Mouse (Mus musculus) midbrain, embryonic 10.5 days (tissue): Measurements from ENCODE around the gene Mob3b. TPM values are rescaled to one million over a fixed set of nuclear protein-coding genes. Genes with fewer than 3 reads are reported as not detected.
A peak's percentile ranks its signal among the peaks of the same experiment; 100 is the strongest.

Source experiments
- DNase-seq: peaks from one replicate; pipeline ENCODE4 v3.0.0-alpha.2; 2017; ENCODE audit warnings: low spot score
- H3K27ac ChIP-seq: fragments of 300-500 bp; sonication (generic); replicated peaks from 2 replicates; pipeline ENCODE4 v1.5.1; 2016; ENCODE audit warnings: mild to moderate bottlenecking
- H3K27me3 ChIP-seq: fragments of 300-500 bp; sonication (generic); 2 replicates; pipeline ENCODE4 v1.6.1; 2016; ENCODE audit warnings: low read depth, mild to moderate bottlenecking; ENCODE audit not compliant: poor library complexity, severe bottlenecking
- H3K36me3 ChIP-seq: fragments of 300-500 bp; sonication (generic); 2 replicates; pipeline ENCODE4 v1.6.1; 2016; ENCODE audit warnings: mild to moderate bottlenecking, moderate library complexity
- H3K4me1 ChIP-seq: fragments of 300-500 bp; sonication (generic); 2 replicates; pipeline ENCODE4 v1.6.1; 2016
- H3K4me3 ChIP-seq: fragments of 300-500 bp; sonication (generic); 2 replicates; pipeline ENCODE4 v1.5.1; 2016; ENCODE audit warnings: mild to moderate bottlenecking, moderate library complexity
- H3K9me3 ChIP-seq: fragments of 300-500 bp; sonication (generic); replicated peaks from 2 replicates; pipeline ENCODE4 v1.6.1; 2016; ENCODE audit warnings: mild to moderate bottlenecking
- WGBS: fragments of 180-500 bp; shearing (Covaris S2); methylation state at CpG from one replicate; pipeline ENCODE4 v1.1.7; 2016; 5-methylcytosine and 5-hydroxymethylcytosine counted together
- polyA plus RNA-seq: library from polyadenylated mRNA; unstranded; fragments of >200 nt; fragmentation: Nextera tagmentation; extraction: Ambion mirVana; gene quantifications from 2 replicates; pipeline ENCODE4 v1.2.1, GENCODE M21; 2016

Gene Mob3b
- polyA plus RNA-seq, 1 experiment from 2014 or later = 19.8 TPM

- Histone ChIP-seq H3K27me3 (no peaks in the 10 kb centered on the region), H3K4me3 (no peak overlapping the region), H3K9me3 (no peaks in the 10 kb centered on the region), H3K4me1 (no peaks in the 10 kb centered on the region), H3K27ac (no peak overlapping the region), H3K36me3 (0 out of 2 replicates have a peak, but pooled peaks cover 4% of the 10 kb centered on the region)
- WGBS = 87% methylated on average over 2 of the region's 2 CpGs
- no peak for DNase-seq
These were observed 119.5 kb downstream of the Mob3b start for GRCm38 (mm10) chr4:35037824-35038223.

GRCm38 (mm10) chr4:35034504-35035290 lies 122.6 kb downstream of the Mob3b start:
- Histone ChIP-seq H3K4me1 (no peaks in the 10 kb centered on the region), H3K27ac (no peak overlapping the region), H3K27me3 (no peaks in the 10 kb centered on the region), H3K4me3 (no peak overlapping the region), H3K9me3 (no peaks in the 10 kb centered on the region), H3K36me3 (0 out of 2 replicates have a peak, but pooled peaks cover 2% of the 10 kb centered on the region)
- no peak for DNase-seq
- 58% methylated on average over 18 of the region's 18 CpGs for WGBS

GRCm38 (mm10) chr4:35032758-35033157 lies 124.5 kb downstream of the Mob3b start:
- WGBS = 83% methylated on average over 3 of the region's 3 CpGs
- H3K9me3 ChIP-seq = peaks cover 8% of the 10 kb centered on the region; the same call in 1 of the 2 replicates
- H3K36me3 ChIP-seq = 0 out of 2 replicates have a peak, but pooled peaks cover 4% of the 10 kb centered on the region
- no peaks in the 10 kb centered on the region for H3K4me1 ChIP-seq
- H3K27ac ChIP-seq = no peak overlapping the region
- no peak for DNase-seq
- no peak overlapping the region for H3K4me3 ChIP-seq
- no peaks in the 10 kb centered on the region for H3K27me3 ChIP-seq

GRCm38 (mm10) chr4:35031623-35032022 lies 125.7 kb downstream of the Mob3b start:
- 0 out of 2 replicates have a peak, but pooled peaks cover 4% of the 10 kb centered on the region for H3K36me3 ChIP-seq
- DNase-seq = no peak
- H3K27ac ChIP-seq = no peak overlapping the region
- H3K27me3 ChIP-seq = no peaks in the 10 kb centered on the region
- WGBS = 67% methylated on average over 3 of the region's 3 CpGs
- H3K9me3 ChIP-seq = peaks cover 8% of the 10 kb centered on the region; the same call in 1 of the 2 replicates
- H3K4me1 ChIP-seq = no peaks in the 10 kb centered on the region
- no peak overlapping the region for H3K4me3 ChIP-seq

GRCm38 (mm10) chr4:35031141-35031540 lies 126.1 kb downstream of the Mob3b start:
- H3K36me3 ChIP-seq = 0 out of 2 replicates have a peak, but pooled peaks cover 4% of the 10 kb centered on the region
- no peaks in the 10 kb centered on the region for H3K4me1 ChIP-seq
- DNase-seq = no peak
- H3K27ac ChIP-seq = no peak overlapping the region
- H3K4me3 ChIP-seq = no peak overlapping the region
- 82% methylated on average over 5 of the region's 5 CpGs for WGBS
- H3K9me3 ChIP-seq = peaks cover 8% of the 10 kb centered on the region; the same call in 1 of the 2 replicates
- no peaks in the 10 kb centered on the region for H3K27me3 ChIP-seq

- Histone ChIP-seq H3K27me3 (no peaks in the 10 kb centered on the region), H3K36me3 (peaks cover 4% of the 10 kb centered on the region), H3K9me3 (no peaks in the 10 kb centered on the region), H3K4me3 (no peak overlapping the region), H3K27ac (no peak overlapping the region), H3K4me1 (peaks cover under 1% of the 10 kb centered on the region; the same call in 1 of the 2 replicates)
- WGBS = 91% methylated on average over 1 of the region's 1 CpGs
- no peak for DNase-seq
These were observed 138.9 kb downstream of the Mob3b start for GRCm38 (mm10) chr4:35018416-35018815.

GRCm38 (mm10) chr4:35012401-35013307 lies 144.6 kb downstream of the Mob3b start:
- Histone ChIP-seq H3K27me3 (no peaks in the 10 kb centered on the region), H3K4me3 (no peak overlapping the region), H3K4me1 (peaks cover 17% of the 10 kb centered on the region), H3K27ac (peak overlapping the region; percentile 23; the same call in 1 of the 2 replicates), H3K36me3 (peaks cover 4% of the 10 kb centered on the region), H3K9me3 (no peaks in the 10 kb centered on the region)
- 27% methylated on average over 10 of the region's 10 CpGs for WGBS
- no peak for DNase-seq

- WGBS = 72% methylated on average over 11 of the region's 11 CpGs
- Histone ChIP-seq H3K4me3 (no peak overlapping the region), H3K4me1 (peaks cover 9% of the 10 kb centered on the region; the same call in 1 of the 2 replicates), H3K36me3 (no peaks in the 10 kb centered on the region), H3K27me3 (no peaks in the 10 kb centered on the region), H3K9me3 (no peaks in the 10 kb centered on the region), H3K27ac (no peak overlapping the region)
- DNase-seq = no peak
These were observed 150.6 kb downstream of the Mob3b start for GRCm38 (mm10) chr4:35006541-35007260.

- H3K27me3 ChIP-seq = no peaks in the 10 kb centered on the region
- peaks cover 9% of the 10 kb centered on the region; the same call in 1 of the 2 replicates for H3K4me1 ChIP-seq
- H3K36me3 ChIP-seq = no peaks in the 10 kb centered on the region
- 89% methylated on average over 6 of the region's 6 CpGs for WGBS
- H3K9me3 ChIP-seq = no peaks in the 10 kb centered on the region
- no peak overlapping the region for H3K4me3 ChIP-seq
- H3K27ac ChIP-seq = no peak overlapping the region
- DNase-seq = no peak
These were observed 151.2 kb downstream of the Mob3b start for GRCm38 (mm10) chr4:35006056-35006455.

GRCm38 (mm10) chr4:35005068-35005769 lies 152.1 kb downstream of the Mob3b start:
- Histone ChIP-seq H3K27ac (no peak overlapping the region), H3K27me3 (no peaks in the 10 kb centered on the region), H3K36me3 (no peaks in the 10 kb centered on the region), H3K4me1 (peaks cover 9% of the 10 kb centered on the region; the same call in 1 of the 2 replicates), H3K9me3 (no peaks in the 10 kb centered on the region), H3K4me3 (no peak overlapping the region)
- WGBS = 92% methylated on average over 5 of the region's 5 CpGs
- DNase-seq = no peak

- Histone ChIP-seq H3K27me3 (no peaks in the 10 kb centered on the region), H3K9me3 (no peaks in the 10 kb centered on the region), H3K27ac (no peak overlapping the region), H3K4me3 (no peak overlapping the region), H3K4me1 (peaks cover 9% of the 10 kb centered on the region; the same call in 1 of the 2 replicates), H3K36me3 (no peaks in the 10 kb centered on the region)
- 90% methylated on average over 8 of the region's 8 CpGs for WGBS
- DNase-seq = no peak
These were observed 152.8 kb downstream of the Mob3b start for GRCm38 (mm10) chr4:35004473-35004872.
